Mouse (Mus musculus) adrenal gland, postnatal 14 days (tissue): ENCODE results near the gene Bace1. TPM values are rescaled to one million over a fixed set of nuclear protein-coding genes. Genes with fewer than 3 reads are reported as not detected.

Experiments used
- DNase-seq: peaks from one replicate; pipeline ENCODE4 v3.0.0; 2021; ENCODE audit warnings: mixed read lengths
- long read RNA-seq, 2 experiments: library from polyadenylated mRNA; stranded (forward); transcript quantifications; one replicate each; pipeline ENCODE4 v2.0.0; 2021
- total RNA-seq: library from RNA; stranded (reverse); gene quantifications from 2 replicates; pipeline ENCODE4 v1.2.3, GENCODE M21; 2021

The Bace1 gene
- total RNA-seq: 25.2 and 25.6 TPM in 2 replicates
- long read RNA-seq, experiment 1, full-length matches to known transcripts: 18 of 40 reads
- long read RNA-seq, experiment 1, partial matches to known transcripts: 1 of 40 reads
- long read RNA-seq, experiment 1, other reads (novel, unspliced or antisense): 21 of 40 reads
- long read RNA-seq, experiment 2, full-length matches to known transcripts: 13 of 22 reads
- long read RNA-seq, experiment 2, partial matches to known transcripts: 2 of 22 reads
- long read RNA-seq, experiment 2, other reads (novel, unspliced or antisense): 7 of 22 reads

GRCm38 (mm10) chr9:45838434-45839138 lies at the start of gene Bace1:
Gene Bace1, plus strand, starts transcription at chr9:45838580.
- DNase-seq: peak; percentile 87

GRCm38 (mm10) chr9:45791456-45792142 lies 46.8 kb upstream of the Bace1 start:
- no peak for DNase-seq

GRCm38 (mm10) chr9:45792235-45792634 lies 46.1 kb upstream of the Bace1 start:
- no peak for DNase-seq

GRCm38 (mm10) chr9:45793697-45794096 lies 44.7 kb upstream of the Bace1 start:
- DNase-seq: no peak

- no peak for DNase-seq
These were observed 42.7 kb upstream of the Bace1 start for GRCm38 (mm10) chr9:45795722-45796121.

- no peak for DNase-seq
These were observed 41.1 kb upstream of the Bace1 start for GRCm38 (mm10) chr9:45797271-45797670.

GRCm38 (mm10) chr9:45798467-45799164 lies 39.8 kb upstream of the Bace1 start:
- peak; percentile 52 for DNase-seq

- no peak for DNase-seq
These were observed 39.0 kb upstream of the Bace1 start for GRCm38 (mm10) chr9:45799402-45799801.

GRCm38 (mm10) chr9:45803070-45803774 lies 35.2 kb upstream of the Bace1 start:
- no peak for DNase-seq

GRCm38 (mm10) chr9:45806847-45807246 lies 31.5 kb upstream of the Bace1 start:
- no peak for DNase-seq

GRCm38 (mm10) chr9:45807337-45807736 lies 31.0 kb upstream of the Bace1 start:
- no peak for DNase-seq

GRCm38 (mm10) chr9:45807761-45808160 lies 30.6 kb upstream of the Bace1 start:
- DNase-seq: no peak

GRCm38 (mm10) chr9:45811946-45812345 lies 26.4 kb upstream of the Bace1 start:
- DNase-seq: no peak

GRCm38 (mm10) chr9:45815113-45815512 lies 23.3 kb upstream of the Bace1 start:
- no peak for DNase-seq

GRCm38 (mm10) chr9:45815525-45815924 lies 22.9 kb upstream of the Bace1 start:
- DNase-seq: no peak

GRCm38 (mm10) chr9:45818406-45819011 lies 19.9 kb upstream of the Bace1 start:
- no peak for DNase-seq

GRCm38 (mm10) chr9:45827663-45828290 lies 10.6 kb upstream of the Bace1 start:
- peak; percentile 66 for DNase-seq

- peak; percentile 94 for DNase-seq
These were observed 10.0 kb upstream of the Bace1 start, which contains the start of gene Cep164 for GRCm38 (mm10) chr9:45828291-45828963. Gene Cep164, minus strand, starts transcription at chr9:45828691.

- DNase-seq: peak; percentile 73
These were observed 9.3 kb upstream of the Bace1 start for GRCm38 (mm10) chr9:45829107-45829506.

GRCm38 (mm10) chr9:45832898-45833297 lies 5.5 kb upstream of the Bace1 start:
- no peak for DNase-seq
